Mouse (Mus musculus) right cerebral cortex, postnatal 36 days (tissue): ENCODE results near the gene Tedc2.

Experiments used
- DNase-seq, 2 experiments: peaks; one replicate each; pipeline ENCODE4 v3.0.0; 2022; ENCODE audit warnings: low spot score in 2 of 2, mixed read lengths in 1 of 2

Gene Tedc2

GRCm38 (mm10) chr17:24220435-24221411 lies at the start of gene Tedc2:
Tedc2 (minus strand) TSS chr17:24220851.
- DNase-seq = peak; percentile 88 to 94

- no peak for DNase-seq
Measured at GRCm38 (mm10) chr17:24267133-24267532, 46.5 kb upstream of the Tedc2 start.

DNA sequence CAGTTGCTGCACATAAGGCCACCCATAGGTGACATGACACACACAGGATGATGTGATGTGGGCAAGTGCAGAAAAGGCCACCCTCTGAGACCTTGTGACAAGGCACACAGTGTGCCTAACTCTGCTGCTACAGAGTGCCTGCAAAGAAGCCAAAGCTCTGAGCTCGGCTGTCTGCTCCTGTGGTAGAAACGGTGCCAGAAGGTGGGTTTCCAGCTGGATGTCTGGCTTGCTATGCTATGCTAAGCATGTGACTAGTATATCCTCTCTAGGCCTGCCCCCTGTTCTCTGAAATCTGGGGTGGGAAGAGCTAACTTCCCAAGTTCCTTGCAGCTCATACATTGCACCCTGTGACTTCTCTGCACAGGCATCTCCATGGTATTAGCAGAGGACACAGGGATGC lies 44.1 kb upstream of the Tedc2 start:
- DNase-seq = no peak

- DNase-seq = no peak
Measured at GRCm38 (mm10) chr17:24260516-24260915, 39.9 kb upstream of the Tedc2 start.

DNA sequence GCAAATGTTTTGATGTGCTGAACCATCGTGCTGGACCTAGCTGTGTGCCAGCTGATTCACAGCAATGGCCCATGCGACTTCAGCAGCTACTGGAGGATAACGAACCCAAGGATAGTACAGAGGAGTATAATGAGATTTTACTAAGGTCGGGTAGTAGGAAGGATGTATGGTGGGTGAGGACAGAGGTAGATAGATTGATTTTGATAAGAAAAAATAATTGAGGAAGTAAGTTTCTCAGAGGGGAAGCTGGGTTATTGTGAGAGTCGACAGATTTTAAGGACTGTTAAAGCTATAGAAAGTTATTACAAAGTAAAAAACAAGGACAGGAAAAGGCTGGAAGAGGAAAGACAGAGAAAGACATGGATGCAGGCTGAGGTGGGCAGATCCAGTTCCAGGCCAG lies 39.1 kb upstream of the Tedc2 start:
- no peak for DNase-seq

DNA sequence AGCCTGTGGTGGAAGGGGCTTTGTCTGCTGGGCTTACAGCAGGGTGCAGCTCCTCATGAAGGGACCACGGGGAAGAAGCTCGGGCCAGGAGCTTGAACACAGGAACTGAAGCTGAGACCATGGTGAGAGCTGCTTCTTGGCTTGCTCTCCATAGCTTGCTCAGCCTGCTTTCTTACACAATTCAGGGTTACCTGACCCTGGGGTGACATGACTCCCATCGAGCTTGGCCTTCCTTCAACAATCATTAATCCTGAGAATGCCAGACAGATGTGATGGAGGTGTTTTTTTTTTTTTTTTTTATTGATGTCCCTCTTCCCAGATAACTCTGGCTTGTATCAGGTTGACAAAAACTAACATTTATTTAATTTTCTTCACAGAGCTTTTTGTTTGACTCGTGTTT lies 38.3 kb upstream of the Tedc2 start:
- no peak for DNase-seq

GRCm38 (mm10) chr17:24252329-24252728 lies 31.7 kb upstream of the Tedc2 start:
- no peak for DNase-seq

GRCm38 (mm10) chr17:24251320-24252069 lies 30.8 kb upstream of the Tedc2 start, which contains the start of gene Ccnf:
Ccnf (minus strand) TSS chr17:24251484.
- DNase-seq = peak; percentile 95 to 97

DNA sequence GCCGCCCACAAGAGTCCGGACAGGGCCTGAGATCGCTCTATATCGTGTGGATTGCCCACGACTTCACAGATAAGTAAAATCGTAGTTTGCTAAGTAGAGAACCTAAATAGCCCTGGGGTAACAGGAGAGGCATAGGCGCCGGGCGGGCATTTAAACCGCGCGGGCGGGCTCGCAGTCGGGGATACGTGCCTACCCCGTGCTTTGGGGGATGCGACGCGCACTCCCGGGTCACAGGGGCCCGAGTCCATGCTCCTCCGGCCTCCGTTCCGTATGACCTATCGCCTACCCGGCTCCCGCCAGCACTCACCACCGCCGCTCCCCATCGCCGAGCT lies 30.3 kb upstream of the Tedc2 start:
- DNase-seq = no peak

GRCm38 (mm10) chr17:24248641-24249040 lies 28.0 kb upstream of the Tedc2 start:
- no peak for DNase-seq

DNA sequence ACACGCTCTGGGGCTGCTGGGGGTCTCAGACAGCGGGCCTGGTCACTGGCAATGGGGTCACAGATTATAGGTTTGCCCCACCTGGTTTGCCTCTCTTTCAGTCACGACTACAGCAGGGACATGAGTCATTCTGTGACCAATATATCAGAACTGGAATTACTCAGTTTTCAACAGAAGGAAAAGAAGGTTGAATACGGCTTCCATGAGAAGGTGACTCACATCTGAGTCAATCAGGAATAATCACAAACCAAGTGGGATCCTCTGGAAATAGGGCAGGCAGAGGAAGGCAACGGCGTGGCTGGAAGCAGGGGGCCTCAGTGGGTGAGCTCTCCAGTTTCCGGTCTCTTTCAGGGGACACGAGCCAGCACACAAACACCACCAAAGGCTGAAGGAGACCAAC lies 23.4 kb upstream of the Tedc2 start:
- no peak for DNase-seq

DNA sequence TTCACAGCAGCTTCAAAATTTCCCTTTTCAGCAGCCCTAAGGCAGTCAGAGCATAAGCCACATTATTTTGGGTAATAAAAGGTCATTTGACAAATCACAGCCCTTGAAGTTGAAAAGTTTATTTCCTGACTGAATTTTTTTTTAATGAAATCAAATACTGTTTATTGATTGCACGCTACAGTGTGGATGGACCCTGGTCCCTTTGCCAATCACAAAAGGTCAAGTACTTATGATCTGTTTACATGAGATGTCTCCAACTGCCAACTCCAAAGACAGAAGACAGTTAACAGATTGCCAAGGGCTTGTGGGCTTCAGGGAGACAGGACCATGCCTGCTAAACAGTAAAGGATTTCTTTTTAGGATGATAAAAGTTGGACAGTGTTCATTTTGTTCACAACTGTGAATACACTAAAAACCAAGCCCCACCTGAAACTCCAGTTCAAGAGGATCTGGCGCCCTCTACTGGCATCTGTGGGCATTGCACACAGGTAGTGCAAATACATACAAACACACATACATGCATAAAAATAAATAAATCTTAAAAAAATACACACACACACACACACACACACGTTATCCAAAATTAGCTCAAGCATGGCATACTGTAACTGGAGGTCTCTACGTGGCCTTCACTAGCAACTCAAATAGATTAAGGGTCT lies 22.8 kb upstream of the Tedc2 start:
- DNase-seq = no peak

- no peak for DNase-seq
Measured at GRCm38 (mm10) chr17:24236921-24237320, 16.3 kb upstream of the Tedc2 start.

DNA sequence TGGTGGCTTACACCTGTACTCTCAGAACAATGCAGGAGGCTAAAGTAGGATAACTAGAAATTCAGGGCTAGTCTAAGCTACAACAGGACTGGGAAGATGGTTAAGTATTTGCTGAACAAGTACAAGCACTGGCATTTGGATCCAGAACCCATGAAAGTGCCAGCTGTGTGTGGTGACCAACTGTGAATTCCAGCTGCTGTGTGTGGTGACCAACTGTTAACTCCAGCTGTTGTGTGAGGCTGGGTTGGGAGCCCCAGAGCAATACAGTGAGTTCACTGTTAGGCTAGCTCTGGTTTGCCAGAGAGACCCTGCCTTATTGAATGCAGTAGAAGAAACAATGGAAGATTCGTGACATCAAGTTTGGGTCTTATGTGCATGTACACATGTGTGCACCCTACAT lies 15.8 kb upstream of the Tedc2 start:
- DNase-seq = no peak

GRCm38 (mm10) chr17:24227941-24228340 lies 7.3 kb upstream of the Tedc2 start:
- no peak for DNase-seq

GRCm38 (mm10) chr17:24226721-24227120 lies 6.1 kb upstream of the Tedc2 start:
- no peak for DNase-seq

GRCm38 (mm10) chr17:24225851-24226250 lies 5.2 kb upstream of the Tedc2 start:
- no peak for DNase-seq

- no peak for DNase-seq
Measured at GRCm38 (mm10) chr17:24224741-24225140, 4.1 kb upstream of the Tedc2 start.

GRCm38 (mm10) chr17:24223513-24223912 lies 2.9 kb upstream of the Tedc2 start:
- DNase-seq = no peak

- no peak for DNase-seq
Measured at GRCm38 (mm10) chr17:24222653-24223052, 2.0 kb upstream of the Tedc2 start.

GRCm38 (mm10) chr17:24216836-24217235 lies 3.8 kb downstream of the Tedc2 start:
- no peak for DNase-seq

DNA sequence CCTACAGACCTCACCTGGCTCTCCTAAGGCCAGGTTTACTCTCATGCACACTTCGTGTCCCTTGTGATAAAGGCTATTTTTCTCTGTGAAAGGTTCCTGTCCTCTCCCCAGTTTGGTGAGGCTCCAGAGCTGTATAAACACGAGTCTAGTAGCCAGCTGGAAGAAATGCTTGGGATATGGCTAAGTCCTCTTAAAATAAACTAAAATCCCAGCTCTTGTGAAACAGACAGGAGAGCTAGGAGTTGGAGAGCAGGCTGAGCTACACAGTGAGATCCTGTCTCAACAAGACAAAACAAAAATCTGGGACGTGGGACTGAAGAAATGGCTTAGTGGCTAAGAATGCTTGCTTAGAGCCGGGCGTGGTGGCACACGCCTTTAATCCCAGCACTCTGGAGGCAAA lies 7.5 kb downstream of the Tedc2 start:
- no peak for DNase-seq
